Mouse (Mus musculus) heart, adult 8-10 months (tissue): ENCODE results near the gene Ncan. TPM values are rescaled to one million over a fixed set of nuclear protein-coding genes. Genes with fewer than 3 reads are reported as not detected.
"Not testable (repeated sequence)": the region's sequence is repeated elsewhere in the genome, so short reads cannot be mapped to it uniquely, and the experiment has no call there.

Experiments used
- DNase-seq: peaks from one replicate; pipeline ENCODE4 v3.0.0; 2022; ENCODE audit warnings: low spot score
- microRNA-seq: library from miRNA; unstranded; fragments of <30 nt; microRNA quantifications from one replicate; pipeline ENCODE4 v1.2.0, GENCODE M21; 2022
- total RNA-seq, 4 experiments: library from RNA; stranded (reverse); gene quantifications; 2 replicates each; pipeline ENCODE4 v1.2.4; 2022

Gene Ncan
- total RNA-seq, 4 experiments from 2014 or later: 0.13 TPM; not detected in 3

- DNase-seq: no peak
Observed at GRCm38 (mm10) chr8:70084191-70085065, 36.2 kb downstream of the Ncan start.

DNA sequence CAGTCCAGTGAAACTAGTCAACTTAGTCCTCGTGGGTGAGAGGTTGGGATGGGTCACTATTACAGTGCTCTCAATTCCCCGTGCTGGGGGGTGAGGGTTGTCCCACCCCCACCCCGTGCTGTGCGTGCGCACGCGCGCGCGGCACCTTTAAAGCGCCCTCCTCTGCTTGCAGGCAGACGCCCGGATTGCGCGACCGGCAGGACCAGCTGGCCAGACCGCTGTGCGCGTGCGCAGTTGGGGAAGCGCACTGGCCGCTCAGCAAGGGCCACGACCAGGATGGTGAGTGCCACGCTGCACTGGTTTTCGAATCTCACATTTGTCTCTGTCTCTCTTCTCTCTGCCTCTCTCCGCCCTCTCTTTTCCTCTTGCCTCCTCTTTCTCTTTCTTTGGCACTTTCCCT, 37.4 kb downstream of the Ncan start, which contains the start of gene Hapln4:
Hapln4 (plus strand) TSS at position 173 of the 400 bp plus-strand sequence.
- peak; percentile 10 for DNase-seq

GRCm38 (mm10) chr8:70081976-70082375, 38.7 kb downstream of the Ncan start:
- no peak for DNase-seq

- DNase-seq: no peak
Observed at GRCm38 (mm10) chr8:70073682-70074081, 47.0 kb downstream of the Ncan start.

- DNase-seq: no peak
Observed at GRCm38 (mm10) chr8:70073120-70073519, 47.6 kb downstream of the Ncan start.

DNA sequence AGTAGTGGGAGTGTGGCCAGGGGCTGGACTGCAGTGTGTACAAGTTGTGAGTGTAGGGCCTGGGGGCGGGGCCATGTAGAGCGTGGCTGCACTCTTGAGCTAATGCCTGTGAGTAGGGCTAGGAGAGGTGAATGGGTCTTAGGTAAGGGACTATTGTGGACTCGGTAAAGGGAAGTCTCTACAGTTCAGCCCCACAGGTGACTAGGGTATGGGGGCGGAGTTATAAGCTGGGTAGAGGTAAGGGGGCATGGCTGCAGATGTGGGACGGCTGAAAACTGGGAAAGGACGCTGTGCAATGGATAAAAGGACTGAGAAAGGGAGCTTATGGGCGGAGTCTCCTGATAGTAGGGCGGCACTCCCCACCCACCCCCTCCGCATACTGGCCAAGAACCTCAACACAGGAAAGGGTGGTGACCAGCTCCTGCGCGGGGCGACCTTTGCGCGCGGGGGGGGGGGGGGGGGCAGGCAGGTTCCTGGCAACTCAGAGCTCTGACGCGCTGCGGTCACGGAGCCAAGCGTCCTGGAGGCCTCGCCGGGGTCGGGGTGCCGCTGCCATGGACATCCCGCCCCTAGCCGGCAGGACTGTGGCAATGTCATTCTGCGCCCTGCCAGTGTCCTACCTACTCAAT, 48.1 kb downstream of the Ncan start, which contains the start of gene Tm6sf2:
Tm6sf2 (plus strand) TSS at position 484 of the 629 bp plus-strand sequence.
- peak; percentile 21 for DNase-seq

DNA sequence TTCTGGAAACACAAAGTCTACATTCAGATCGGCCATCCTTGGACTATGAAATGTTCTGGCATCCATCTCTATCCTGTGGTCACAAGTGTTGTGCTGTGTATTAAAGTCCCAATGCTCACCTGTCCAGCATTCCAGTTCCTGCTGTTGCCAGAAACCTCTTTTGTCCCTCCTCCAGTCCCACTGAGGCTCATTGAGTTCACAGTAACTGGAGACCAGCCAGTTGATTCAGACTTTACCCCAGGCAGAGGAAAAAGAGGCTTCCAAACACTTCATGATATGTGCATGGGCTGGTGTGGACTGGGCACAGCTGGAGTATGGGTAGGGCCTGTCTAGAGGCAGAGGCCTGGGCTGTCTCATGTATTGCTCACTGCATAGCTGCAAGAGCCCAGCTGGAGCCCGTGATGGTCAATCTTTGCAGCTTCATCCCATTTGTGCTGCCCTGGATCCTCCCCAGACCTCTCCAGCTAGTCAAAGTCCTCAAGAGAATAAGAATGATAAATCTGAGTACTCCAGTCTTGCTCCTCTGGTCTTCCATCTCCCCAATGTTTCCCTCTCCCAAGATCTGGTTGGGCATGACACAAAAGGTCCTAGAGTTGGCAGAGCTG, 48.7 kb downstream of the Ncan start:
- no peak for DNase-seq

- no peak for DNase-seq
Observed at GRCm38 (mm10) chr8:70057721-70058120, 63.0 kb downstream of the Ncan start.

GRCm38 (mm10) chr8:70050434-70050833, 70.2 kb downstream of the Ncan start:
- not testable (repeated sequence) for DNase-seq

DNA sequence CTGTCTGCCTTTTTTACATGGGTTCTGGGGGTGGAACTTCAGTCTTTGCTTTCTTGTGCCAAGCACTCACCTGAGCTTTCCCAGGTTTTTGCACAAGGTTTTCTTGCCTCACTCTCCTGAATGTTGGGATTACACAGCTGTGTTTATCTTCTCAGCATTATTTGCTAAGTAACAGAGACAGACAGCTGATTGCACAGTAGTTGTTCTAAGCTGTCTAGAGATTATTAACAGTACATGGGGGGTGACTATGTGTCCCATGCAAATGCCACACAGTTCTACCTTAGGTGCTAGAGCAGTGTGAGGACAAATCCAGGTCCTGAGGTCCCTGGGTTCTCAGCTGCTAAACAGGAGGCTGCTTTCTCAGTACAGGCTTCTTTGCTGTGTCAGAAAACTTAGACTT, 71.0 kb downstream of the Ncan start:
- DNase-seq: no peak

GRCm38 (mm10) chr8:70043996-70044395, 76.7 kb downstream of the Ncan start:
- no peak for DNase-seq

Small RNAs within 50 kb of the gene (microRNA-seq; reads per million reads assigned to microRNA genes)
- not detected for gene Mir7066

Other genes starting within 250 kb of the Ncan start
- 1 to 10 TPM; 1.3 to 3.1 (median 2.4) TPM for gene Cilp2, start 233.2 kb downstream of the Ncan start, total RNA-seq
- gene Tssk6, start 218.7 kb downstream of the Ncan start, total RNA-seq: under 1 TPM in 1 of 4 experiments, not detected in 3; 0.19 TPM
- gene Ndufa13, start 218.3 kb downstream of the Ncan start, total RNA-seq: 100 to 1,000 TPM; 373 to 528 (median 455) TPM
- gene Yjefn3, start 218.2 kb downstream of the Ncan start, total RNA-seq: 10 to 100 TPM in 3 of 4 experiments, 1 to 10 TPM in 1; 9.5 to 16.7 (median 13.2) TPM
- gene Gatad2a, start 124.5 kb downstream of the Ncan start, total RNA-seq: 10 to 100 TPM; 28.0 to 31.2 (median 30.0) TPM
- 10 to 100 TPM; 29.6 to 34.3 (median 31.3) TPM for gene Mau2, start 78.1 kb downstream of the Ncan start, total RNA-seq
- gene Sugp1, start 78.1 kb downstream of the Ncan start, total RNA-seq: 10 to 100 TPM; 17.0 to 21.6 (median 19.1) TPM
- under 1 TPM; 0.44 to 0.90 (median 0.72) TPM for gene Tm6sf2, start 47.9 kb downstream of the Ncan start, total RNA-seq
- gene Hapln4, start 37.4 kb downstream of the Ncan start, total RNA-seq: under 1 TPM in 1 of 4 experiments, not detected in 3; 0.06 TPM
- gene Nr2c2ap, start 10.5 kb upstream of the Ncan start, total RNA-seq: 1 to 10 TPM; 7.5 to 8.9 (median 8.4) TPM
- gene Rfxank, start 18.3 kb upstream of the Ncan start, total RNA-seq: 10 to 100 TPM; 16.7 to 22.7 (median 18.8) TPM
- gene Borcs8, start 18.6 kb upstream of the Ncan start, total RNA-seq: 10 to 100 TPM; 17.9 to 23.3 (median 23.2) TPM
- gene Mef2b, start 18.8 kb upstream of the Ncan start, total RNA-seq: under 1 TPM in 3 of 4 experiments, not detected in 1; 0.25 to 0.78 (median 0.29) TPM
- gene Tmem161a, start 51.5 kb upstream of the Ncan start, total RNA-seq: 100 to 1,000 TPM in 3 of 4 experiments, 10 to 100 TPM in 1; 93.6 to 114 (median 106) TPM
- 10 to 100 TPM; 43.7 to 67.9 (median 57.0) TPM for gene Slc25a42, start 91.4 kb upstream of the Ncan start, total RNA-seq
- 10 to 100 TPM; 39.4 to 47.4 (median 41.7) TPM for gene Sugp2, start 113.4 kb upstream of the Ncan start, total RNA-seq
- gene Armc6, start 113.6 kb upstream of the Ncan start, total RNA-seq: 1 to 10 TPM; 6.8 to 9.0 (median 7.4) TPM
- gene Homer3, start 162.0 kb upstream of the Ncan start, total RNA-seq: 1 to 10 TPM; 7.8 to 9.1 (median 8.0) TPM
- gene Ddx49, start 181.6 kb upstream of the Ncan start, total RNA-seq: 10 to 100 TPM; 26.0 to 34.5 (median 31.9) TPM
- gene Cope, start 181.6 kb upstream of the Ncan start, total RNA-seq: 100 to 1,000 TPM; 148 to 165 (median 161) TPM
- under 1 TPM; 0.14 to 0.53 (median 0.38) TPM for gene Cers1, start 194.9 kb upstream of the Ncan start, total RNA-seq
- under 1 TPM in 3 of 4 experiments, not detected in 1; 0.23 to 0.85 (median 0.41) TPM for gene Gdf1, start 208.9 kb upstream of the Ncan start, total RNA-seq
- gene Upf1, start 232.4 kb upstream of the Ncan start, total RNA-seq: 10 to 100 TPM; 46.7 to 48.8 (median 47.5) TPM